Mouse (Mus musculus): ENCODE results near the gene Rbm20.

The Rbm20 gene

DNA sequence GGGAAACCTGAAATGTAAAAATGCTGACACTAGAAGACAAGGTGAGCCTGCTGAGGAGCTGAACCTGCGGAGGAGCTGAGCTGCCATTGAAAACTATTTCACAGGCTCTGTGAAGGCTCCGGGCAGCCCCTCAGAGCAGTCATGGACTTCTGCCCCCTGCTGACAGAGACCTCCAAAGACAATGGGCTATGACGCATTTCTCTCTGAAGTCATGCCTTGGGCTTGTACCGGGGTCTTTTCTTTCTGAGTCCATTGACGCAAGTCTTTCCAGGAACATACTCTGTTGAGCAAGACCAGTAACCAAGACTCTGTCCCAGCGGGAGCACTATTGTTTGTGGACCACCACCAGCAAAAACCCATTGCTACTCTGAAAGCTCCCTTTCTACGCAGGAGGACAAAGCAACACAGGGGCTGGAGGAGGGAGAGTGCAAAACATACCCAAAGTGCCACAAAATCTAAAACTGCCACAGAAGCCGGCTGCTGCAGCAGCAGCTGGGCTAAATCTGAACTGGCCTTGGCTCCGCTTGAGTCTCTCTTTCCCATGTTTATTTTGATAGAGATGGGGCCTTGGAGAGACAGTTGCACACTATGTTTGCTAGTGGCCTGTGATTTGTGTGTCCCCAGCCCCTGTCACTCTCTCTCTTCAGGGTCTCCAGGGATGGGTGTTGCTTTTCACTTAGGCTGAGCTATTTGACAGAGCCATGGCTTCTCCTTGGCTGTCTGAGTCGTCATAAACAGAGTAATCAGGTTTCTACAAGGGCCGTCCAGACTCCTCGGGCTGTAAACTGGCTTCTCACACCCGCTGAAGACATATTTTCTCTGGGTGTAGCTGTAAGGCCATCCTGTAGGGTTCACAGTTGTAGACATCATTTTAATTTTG is 144.4 kb downstream of the Rbm20 start:
- peak; percentile 44 for DNase-seq

DNA sequence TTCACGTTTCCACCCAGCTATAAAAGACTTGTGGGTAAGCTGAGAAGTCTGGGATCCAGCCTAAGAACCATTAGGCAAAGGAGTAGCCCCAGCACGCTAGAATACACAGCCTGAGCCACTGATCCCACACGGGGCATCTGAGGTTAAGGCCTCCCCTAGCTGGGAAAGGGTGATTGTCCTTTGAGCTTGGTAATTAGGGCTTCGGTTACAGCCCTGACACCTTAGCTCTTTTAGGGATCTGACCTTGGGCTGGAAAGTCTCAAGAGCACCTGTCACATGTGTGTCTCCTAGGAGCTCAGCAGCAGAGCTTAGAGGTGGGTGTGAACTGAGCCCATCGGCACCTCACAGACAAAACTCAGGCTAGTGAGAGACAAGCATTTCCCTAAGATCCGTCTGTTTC is 146.7 kb downstream of the Rbm20 start:
- DNase-seq, result no peak

DNA sequence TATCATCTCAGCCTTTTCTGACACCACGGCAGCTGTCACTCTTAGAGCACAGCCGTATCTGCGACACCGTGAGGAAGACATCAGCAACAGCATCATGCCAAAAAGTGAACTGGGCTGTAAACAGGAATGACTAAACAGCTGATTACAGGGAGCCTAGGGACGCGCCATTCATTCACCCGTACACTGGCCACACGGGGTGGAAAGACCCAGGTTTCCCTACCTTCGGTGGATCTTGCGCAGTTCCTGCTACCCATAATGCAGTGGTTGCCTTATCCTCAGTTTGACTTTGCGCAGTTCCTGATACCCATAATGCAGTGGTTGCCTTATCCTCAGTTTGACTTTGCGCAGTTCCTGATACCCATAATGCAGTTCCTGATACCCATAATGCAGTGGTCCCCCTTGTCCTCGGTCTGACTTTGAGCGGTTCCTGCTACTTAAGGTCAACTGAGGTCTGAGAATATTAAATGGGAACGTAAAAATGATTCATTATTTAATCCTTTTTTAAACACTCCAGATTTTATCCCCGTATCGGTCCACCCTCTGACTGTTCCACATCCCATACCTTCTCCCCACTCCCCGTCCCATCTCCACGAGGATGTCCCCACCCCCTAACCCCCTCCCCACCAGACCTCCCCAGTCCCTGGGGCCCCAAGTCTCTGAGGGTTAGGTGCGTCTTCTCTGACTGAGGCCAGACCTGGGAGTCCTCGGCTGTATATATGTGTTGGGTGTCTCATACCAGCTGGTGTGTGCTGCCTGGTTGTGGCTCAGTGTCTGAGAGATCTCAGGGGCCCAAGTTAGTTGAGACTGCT is 148.0 kb downstream of the Rbm20 start:
- no peak for DNase-seq

DNA sequence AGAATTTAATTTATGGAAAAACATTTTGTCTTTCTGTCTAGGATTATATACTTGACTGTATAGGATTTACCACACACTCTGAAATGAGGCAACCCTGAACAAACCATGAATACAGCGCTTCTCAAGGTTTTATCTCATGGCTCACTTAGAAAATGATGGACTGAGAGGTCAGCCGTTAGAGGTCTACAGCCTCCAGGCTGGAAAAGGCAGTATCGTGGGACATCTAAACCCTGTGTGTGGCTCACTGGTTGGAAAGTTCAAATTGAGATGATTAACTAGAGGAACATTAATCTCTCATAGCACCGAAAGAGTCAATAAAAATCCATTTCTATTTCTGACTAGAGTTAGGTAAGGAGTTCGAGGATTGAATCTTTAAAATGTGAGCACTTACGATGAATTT is 152.9 kb downstream of the Rbm20 start:
- no peak for DNase-seq

DNA sequence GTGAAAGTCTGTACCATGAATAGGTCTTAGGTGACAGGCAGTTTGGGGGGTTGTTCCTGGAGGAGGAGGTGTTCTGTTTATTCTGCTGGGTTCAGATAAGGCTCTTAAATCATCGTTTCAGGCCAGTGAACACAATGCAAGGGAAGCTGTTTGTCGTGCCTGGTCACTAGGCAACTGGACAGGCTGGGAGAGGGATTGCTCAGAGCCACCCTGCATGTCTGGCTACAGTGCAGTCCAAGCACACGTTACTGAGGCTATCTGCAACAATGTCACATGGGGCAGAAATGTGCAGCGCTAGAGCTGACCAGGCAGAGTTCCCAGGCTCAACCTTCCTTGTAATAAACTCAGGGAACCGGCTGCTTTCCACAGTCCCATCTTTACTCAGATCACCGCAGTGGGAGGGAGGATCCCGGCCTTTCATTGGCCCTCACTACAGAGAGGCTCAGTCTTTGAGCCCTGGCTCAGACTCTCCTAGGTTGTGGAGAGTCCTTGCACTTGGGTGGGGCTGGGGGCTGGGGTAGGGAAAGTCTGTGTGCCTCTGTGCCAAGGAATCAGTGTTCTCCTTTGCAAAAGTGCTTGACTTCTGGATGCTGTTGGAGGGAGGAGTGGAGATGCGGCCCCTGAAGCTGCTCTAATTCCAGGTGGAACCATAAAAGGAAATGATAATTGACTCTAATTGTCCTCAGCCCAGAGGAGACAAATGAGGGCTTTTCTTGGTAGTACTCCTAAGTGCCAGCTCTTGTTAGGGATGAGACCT is 153.5 kb downstream of the Rbm20 start:
- DNase-seq, result peak; percentile 51

DNA sequence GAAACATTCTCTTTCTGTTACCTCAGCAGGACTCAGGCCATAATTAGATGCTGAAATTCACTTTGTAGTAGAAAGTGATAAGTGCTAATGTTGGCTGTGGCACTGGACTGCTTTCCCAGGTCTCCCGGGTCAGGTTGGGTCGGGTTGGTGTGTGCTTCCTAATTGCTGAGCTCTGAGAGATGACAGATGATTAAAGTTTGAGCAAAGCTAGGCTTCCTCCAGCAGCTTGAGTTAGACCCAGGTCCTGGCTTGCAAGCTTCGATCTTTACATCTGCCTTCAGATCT is 154.0 kb downstream of the Rbm20 start:
- DNase-seq, result no peak

DNA sequence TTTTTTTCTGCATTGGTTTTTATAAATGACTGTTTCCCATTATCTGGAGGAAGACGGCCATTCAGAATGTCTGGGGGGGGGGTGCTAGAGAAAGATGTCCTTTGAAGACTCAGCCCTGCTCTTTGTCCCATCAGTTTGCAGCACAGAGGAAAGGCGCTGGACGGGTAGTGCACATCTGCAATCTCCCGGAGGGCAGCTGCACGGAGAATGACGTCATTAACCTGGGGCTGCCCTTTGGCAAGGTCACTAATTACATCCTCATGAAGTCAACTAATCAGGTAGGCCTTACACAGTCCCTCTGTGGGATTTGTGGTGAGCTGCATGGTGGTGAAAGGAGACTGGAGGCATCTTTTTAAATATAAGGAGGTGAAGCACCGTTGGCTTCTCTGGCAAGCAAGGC is 155.4 kb downstream of the Rbm20 start:
- peak; percentile 64 for DNase-seq

DNA sequence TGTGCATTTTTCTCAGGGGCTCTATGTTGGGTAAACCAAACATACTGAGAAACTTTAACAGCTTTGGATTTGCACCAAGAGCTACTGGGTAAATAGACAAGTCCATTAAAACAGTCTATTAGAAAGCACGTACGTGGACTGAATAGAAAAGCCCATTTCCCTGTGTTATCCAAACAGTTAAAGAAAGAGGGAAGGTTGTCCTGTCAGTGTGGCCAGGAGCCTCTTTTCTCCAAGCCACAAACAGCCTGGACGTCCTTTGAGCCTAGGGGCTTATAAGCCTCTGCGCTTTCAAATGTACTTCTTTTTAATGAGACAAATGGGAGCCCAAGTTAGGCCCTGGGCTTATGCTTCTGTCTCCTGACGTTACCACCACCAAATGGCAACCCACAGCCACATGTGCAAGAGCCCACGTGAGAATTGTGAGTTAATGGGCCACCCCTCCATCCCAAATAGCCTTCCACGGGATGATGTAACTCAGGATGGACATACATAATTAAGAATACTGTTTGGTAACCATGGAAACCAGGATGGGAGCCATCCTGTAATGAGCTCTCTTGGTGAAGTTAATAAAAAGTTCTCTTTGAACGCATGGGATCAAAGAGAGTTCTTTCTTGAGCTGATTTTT is 156.8 kb downstream of the Rbm20 start:
- peak; percentile 32 for DNase-seq

DNA sequence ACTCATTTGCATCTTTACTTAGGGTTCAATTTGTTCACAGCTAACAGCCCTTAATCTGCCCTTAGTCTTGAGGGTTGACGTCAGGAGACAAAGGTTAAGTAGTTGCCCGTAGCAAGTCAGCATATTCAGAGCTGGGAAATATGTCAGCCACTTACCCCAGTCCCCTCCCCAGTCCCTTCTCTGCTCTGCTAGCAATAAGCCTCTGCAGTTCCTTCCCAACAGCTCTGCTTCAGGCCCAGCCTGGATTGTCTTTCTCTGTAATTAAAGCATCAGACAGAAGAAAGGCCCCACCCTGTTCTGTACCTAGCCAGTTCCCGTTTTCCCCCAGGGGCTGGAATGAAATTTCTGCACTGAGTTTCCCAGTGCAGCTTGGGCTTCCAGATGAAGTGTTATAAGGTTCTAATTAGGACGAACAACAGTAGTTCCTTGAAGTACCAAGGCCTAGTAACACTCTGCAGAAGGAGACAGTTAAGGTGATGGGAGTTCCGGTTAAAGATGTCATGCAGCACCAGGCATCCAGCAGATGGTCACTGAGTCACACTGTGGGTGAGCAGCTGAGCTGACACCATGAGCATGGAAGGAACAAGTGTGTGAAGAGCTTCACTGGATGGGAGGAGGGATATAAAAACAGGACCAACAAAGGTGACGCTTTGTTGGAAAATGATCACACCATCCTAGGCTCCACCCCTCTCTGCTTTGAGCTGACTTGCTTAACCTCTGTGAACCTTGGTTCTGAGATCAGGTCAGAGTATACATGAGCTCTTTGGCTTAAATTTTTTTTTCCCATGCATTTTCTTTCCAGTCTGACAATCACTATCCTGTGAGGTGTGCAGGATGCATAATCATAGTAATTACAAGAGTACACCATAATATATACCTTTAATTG is 159.7 kb downstream of the Rbm20 start:
- DNase-seq, result no peak

DNA sequence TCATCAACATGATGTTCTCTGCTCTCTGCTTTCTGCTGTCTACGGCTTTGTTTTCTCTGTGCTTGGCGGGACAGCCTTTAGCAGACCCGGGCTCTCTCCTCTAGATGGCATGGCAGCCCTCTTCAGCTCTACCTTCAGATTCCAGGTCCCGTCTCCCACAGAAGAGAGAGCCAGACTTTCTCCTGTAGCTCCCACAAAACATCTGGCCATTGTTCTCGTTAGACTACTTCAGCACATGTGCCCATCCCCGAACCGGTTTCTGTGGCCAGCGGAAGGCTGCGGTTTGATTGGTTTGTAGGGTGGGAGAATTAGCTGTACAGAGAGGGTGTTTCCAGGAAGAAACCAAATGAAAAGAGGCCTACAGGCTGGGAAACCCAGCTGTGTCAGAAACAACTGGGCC is 161.7 kb downstream of the Rbm20 start:
- DNase-seq, result no peak

DNA sequence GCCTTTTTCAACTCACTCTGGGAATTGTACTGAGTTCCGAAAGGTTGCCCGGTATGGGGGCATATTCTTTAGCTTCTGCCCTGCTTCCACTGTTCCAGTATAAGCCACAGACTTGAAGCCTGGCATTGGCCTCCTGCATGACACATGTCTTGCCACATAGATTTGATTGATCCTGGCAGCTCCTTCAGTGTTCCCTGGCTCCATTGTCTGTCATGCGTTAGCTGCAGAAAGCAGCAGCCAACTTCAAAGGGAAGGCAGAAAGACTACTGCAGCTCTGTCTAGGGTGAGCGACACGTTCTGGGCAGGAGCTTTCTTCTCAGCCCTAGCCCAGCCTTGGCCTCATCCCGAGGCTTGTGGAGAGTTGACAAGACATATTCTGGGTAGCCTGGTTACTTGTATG is 162.7 kb downstream of the Rbm20 start:
- DNase-seq, result no peak

DNA sequence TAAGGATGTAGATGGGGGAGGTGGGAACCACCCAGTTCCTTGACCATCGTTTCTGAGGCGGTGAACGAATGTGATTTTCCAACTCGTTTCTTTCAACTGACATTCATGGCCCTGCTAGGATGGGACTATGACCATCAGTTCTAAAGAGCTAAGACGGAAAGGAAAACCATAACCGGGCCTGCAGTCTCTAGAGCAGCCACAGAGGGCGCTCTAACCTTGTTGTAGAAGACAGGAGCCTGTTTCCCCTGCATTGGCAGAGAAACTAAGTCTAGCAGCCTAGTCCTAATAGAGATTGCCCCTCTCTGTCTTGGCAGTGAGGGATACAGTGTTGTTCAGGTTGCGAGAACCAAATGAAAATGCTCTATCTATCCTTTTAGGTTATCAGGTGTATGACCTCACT is 164.8 kb downstream of the Rbm20 start:
- DNase-seq, result no peak

DNA sequence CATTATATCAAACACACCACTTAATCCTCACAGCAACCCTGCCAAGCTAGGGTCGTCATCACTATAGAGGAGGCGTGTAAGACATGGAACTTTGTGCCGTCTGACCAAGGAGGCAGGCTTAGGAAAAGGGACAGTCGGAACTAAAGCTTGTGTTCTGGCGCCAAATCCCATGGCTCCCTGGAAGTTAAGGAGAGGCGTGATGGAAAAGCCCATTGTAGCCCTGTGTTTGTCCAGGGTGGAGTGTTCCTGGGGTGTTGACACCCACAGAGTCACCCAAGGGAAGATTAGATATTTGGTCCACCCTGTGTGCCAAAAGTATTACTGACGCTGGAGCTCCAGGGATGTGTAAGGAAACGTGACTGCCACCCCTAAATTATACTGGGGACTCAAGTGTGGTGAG is 166.9 kb downstream of the Rbm20 start:
- no peak for DNase-seq

DNA sequence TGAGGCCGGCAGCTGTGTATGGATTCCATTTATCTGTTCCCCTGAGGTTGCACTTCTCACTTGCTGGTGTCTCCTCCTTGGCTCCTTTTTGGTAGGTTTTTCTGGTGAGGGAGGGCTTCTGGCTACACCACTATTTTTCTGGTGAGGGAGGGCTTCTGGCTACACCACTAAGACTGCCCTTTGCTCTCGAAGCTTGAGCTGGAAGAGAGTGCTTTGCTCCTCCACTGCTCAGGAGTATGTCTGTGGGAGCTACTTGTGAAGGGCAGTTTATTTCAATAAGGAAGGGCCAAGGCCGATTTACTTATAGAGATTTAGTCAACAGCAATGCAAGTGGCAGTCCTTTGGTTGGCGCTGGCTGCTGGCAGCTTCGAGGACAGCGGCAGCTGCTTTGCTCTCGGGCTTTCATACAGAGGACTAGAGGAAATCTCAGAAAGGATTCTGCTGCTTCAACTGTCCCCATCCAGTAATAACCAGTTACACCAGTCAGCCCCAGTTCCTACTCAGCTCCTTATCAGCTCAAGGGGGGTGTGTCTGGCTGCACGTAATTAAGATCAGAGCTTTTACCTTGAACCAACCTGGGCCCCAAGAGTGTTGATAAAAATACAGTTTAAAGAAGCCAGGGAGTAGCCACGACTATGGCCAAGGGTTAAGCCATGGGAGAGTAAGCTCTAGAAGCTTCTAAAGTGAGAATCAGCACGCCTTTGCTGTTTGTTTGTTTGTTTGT is 171.3 kb downstream of the Rbm20 start:
- no peak for DNase-seq

DNA sequence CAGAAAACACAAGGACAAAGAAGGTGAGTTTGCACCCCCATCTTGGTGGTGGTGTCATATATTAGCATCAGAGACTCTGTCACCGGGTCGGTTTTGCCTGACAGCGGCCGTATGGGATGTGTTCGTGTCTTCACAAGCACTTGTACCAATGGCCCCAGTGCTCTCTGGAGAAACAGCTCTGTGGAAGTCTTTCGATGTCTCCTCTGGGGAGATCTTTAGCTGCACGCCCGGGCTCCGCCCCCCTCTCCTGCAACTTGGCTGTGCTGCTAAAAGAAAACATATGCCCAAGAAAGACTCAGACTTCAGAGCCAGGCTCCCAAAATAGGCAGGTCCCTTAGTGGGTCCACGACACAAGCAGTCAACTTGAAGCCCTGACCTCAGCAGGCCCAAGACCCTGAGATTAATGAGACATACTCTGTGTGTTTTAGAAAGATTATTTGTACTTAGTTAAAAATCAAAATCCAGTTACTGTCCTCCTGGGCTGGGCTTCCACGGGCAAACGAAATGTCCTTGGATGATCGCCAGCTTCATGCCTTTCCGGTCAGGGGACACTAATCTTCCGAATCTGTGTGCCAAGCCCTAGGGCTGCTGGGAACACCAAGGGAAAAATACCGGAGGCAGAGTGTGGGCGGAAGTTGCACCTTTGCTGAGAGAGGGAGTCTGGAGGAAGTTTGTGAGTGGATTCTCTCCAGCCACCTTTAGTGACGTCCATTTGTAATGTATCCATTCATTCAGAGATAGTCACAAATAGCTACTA is 173.2 kb downstream of the Rbm20 start:
- DNase-seq, result peak; percentile 62

DNA sequence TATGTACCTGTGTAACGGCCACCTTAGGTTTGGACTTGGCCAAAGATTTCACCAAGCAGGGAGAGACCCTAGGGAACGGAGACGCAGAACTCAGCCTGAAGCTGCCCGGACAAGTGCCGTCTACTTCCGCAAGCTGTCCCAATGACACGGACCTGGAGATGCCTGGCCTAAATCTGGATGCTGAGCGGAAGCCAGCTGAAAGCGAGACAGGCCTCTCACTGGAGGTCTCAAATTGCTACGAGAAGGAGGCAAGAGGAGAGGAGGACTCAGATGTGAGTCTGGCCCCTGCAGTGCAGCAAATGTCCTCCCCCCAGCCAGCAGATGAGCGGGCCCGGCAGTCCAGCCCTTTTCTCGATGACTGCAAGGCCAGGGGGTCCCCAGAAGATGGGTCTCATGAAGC is 174.2 kb downstream of the Rbm20 start:
- no peak for DNase-seq

DNA sequence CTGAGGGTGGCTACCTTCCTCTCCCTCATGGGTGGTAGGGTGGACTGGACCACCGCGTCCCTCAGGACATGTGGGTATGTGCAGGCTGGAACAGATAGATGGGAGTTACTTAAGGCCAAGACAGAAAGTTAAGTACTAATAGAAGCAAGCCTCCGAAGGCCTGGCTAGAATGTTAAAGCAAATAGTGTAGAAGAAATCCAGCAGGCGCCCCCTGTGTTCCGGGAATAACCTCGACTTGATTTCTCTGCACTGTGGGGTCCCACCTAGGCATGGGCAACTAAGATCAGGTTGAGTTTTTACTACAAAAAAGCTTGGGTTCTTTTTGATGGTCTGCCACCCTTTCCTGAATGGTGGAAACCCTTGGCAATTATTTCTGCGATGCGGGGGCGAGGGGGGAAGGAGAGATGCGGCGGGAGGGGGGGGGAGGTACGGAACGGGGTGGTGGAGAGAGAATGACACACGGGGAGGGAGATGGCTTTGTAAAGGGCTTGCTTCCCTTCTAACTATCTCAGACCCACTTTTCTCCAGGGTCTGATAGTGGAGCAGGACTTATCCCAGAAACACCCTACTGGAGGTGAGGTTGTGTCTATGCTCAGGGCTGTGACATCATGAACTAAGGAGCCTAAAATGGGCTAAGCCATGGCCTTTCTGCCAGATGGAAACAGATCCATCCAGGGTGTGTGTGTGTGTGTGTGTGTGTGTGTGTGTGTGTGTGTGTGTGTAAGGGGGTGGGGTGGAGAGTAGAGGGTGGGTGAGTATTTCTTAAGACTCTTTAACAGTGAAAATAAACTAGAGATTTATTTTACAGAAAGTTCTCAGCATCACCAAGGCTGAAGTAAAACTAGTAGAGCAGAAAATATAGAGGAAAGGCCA is 175.0 kb downstream of the Rbm20 start:
- DNase-seq, result no peak

DNA sequence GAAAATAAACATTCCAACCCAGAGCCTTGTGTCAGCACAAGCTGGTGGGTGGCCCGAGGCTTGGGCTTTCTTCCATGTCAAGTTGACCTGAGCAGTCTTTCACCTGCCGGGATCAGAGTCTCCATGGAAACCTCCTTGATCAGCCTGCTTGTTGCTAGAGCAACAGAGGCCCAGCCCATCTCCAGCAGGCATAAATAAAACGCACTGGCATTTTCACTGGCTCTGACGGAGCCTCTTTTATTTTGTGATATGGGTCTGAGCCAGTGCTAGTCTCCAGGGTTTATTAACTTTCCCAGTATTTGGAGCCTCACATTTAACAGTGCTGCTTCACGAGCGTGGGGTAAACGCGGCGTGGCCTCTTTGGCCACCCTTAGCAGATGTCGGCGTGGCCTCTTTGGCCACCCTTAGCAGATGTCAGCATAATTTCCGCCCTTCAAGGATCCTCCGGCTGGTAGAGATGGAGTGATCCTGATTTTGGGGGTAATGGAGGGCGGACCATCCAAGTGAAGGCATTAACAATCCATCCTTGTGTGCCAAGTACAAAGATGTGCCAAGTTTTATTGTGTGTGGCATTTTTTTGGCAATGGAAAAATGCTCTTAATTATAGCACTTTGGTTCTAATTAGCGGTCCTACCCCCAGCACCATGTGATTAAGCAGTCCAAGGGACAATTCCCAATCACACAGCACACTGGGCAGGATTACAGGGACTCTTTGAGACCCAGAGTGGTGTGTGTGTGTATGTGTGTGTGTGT is 175.8 kb downstream of the Rbm20 start:
- peak; percentile 78 for DNase-seq

DNA sequence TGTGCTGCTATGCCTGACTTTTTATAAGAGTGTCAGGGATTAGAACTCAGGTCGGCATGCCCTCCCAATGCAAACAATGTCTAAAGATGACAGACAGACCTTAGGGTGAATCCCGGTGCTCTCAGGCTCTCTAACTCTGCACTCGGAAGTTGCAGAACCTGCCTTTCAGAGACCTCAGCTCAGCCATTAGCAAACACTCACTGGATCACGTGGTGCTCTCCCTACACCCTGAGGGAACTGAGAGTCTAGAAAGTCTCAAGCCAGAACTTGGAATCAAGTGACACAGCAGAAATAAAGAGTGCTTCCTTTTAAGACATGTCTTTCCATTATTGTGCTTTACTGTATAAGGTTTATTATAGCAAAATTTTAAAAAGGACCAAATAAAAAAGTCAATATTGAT is 177.9 kb downstream of the Rbm20 start:
- no peak for DNase-seq

Data from embryo, embryonic 11 days (tissue).